Mouse (Mus musculus): ENCODE data around the gene Hapln2. TPM values are rescaled to one million over a fixed set of nuclear protein-coding genes. Genes with fewer than 3 reads are reported as not detected.

Hapln2 gene
- polyA plus RNA-seq, 1 experiment: not detected

- peak within 1 kb of the TSS; percentile 96 for H3K4me3 ChIP-seq (ENCODE audit: extremely low read depth, insufficient read depth, insufficient read length)
- H3K4me1 ChIP-seq (ENCODE audit: control insufficient read depth, insufficient read depth, insufficient read length): peaks cover 3% of the 10 kb centered on the region; the same call in 1 of the 2 replicates
- peak; percentile 66 to 80 for DNase-seq (ENCODE audit: low read depth in 1 of 2, low spot score in 2 of 2)
- H3K27ac ChIP-seq (ENCODE audit: insufficient read depth, low read length): peak within 1 kb of the TSS; percentile 55; the same call in 1 of the 2 replicates
- TF ChIP-seq POLR2A (IDR thresholded peaks at IDR 0.05; ENCODE audit: low read depth, low read length) (peak; percentile 67), CTCF (IDR thresholded peaks at IDR 0.05; ENCODE audit: extremely low read depth, insufficient read depth, insufficient read length, insufficient replicate concordance) (no peak)
- WGBS: 1% methylated on average over 58 of the region's 60 CpGs
- peaks cover 4% of the 10 kb centered on the region for H3K36me3 ChIP-seq (ENCODE audit: control insufficient read depth, insufficient read depth, low read length)
- H3K27me3 ChIP-seq (ENCODE audit: control insufficient read depth, insufficient read depth, low read length): no peaks in the 10 kb centered on the region
Measured at GRCm38 (mm10) chr3:88057902-88058696, 30.7 kb upstream of the Hapln2 start, which contains the start of gene Naxe. Naxe (minus strand) TSS chr3:88058495.

GRCm38 (mm10) chr3:88057030-88057429 lies 29.6 kb upstream of the Hapln2 start:
- no peak for DNase-seq (ENCODE audit: low read depth in 1 of 2, low spot score in 2 of 2)
- Histone ChIP-seq H3K27me3 (ENCODE audit: control insufficient read depth, insufficient read depth, low read length) (no peaks in the 10 kb centered on the region), H3K36me3 (ENCODE audit: control insufficient read depth, insufficient read depth, low read length) (peaks cover 6% of the 10 kb centered on the region), H3K4me1 (ENCODE audit: control insufficient read depth, insufficient read depth, insufficient read length) (peaks cover 3% of the 10 kb centered on the region; the same call in 1 of the 2 replicates), H3K27ac (ENCODE audit: insufficient read depth, low read length) (no peak overlapping the region), H3K4me3 (ENCODE audit: extremely low read depth, insufficient read depth, insufficient read length) (no peak overlapping the region)
- TF ChIP-seq CTCF (IDR thresholded peaks at IDR 0.05; ENCODE audit: extremely low read depth, insufficient read depth, insufficient read length, insufficient replicate concordance) (no peak), POLR2A (IDR thresholded peaks at IDR 0.05; ENCODE audit: low read depth, low read length) (no peak)
- WGBS: 92% methylated on average over 6 of the region's 6 CpGs

- H3K4me3 ChIP-seq (ENCODE audit: extremely low read depth, insufficient read depth, insufficient read length): no peak overlapping the region
- peaks cover 2% of the 10 kb centered on the region for H3K36me3 ChIP-seq (ENCODE audit: control insufficient read depth, insufficient read depth, low read length)
- WGBS: 94% methylated on average over 3 of the region's 3 CpGs
- no peak overlapping the region for H3K27ac ChIP-seq (ENCODE audit: insufficient read depth, low read length)
- TF ChIP-seq POLR2A (IDR thresholded peaks at IDR 0.05; ENCODE audit: low read depth, low read length) (no peak), CTCF (IDR thresholded peaks at IDR 0.05; ENCODE audit: extremely low read depth, insufficient read depth, insufficient read length, insufficient replicate concordance) (no peak)
- no peak for DNase-seq (ENCODE audit: low read depth in 1 of 2, low spot score in 2 of 2)
- H3K27me3 ChIP-seq (ENCODE audit: control insufficient read depth, insufficient read depth, low read length): no peaks in the 10 kb centered on the region
- H3K4me1 ChIP-seq (ENCODE audit: control insufficient read depth, insufficient read depth, insufficient read length): no peaks in the 10 kb centered on the region
Measured at GRCm38 (mm10) chr3:88049532-88049931, 22.1 kb upstream of the Hapln2 start.

GRCm38 (mm10) chr3:88042661-88043421 lies 15.5 kb upstream of the Hapln2 start, which contains the start of gene Gpatch4:
Gpatch4 (plus strand) TSS chr3:88043108.
- no peak for TF ChIP-seq CTCF (IDR thresholded peaks at IDR 0.05; ENCODE audit: extremely low read depth, insufficient read depth, insufficient read length, insufficient replicate concordance)
- peak; percentile 37; the same call in 1 of the 2 replicates for TF ChIP-seq POLR2A (IDR thresholded peaks at IDR 0.05; ENCODE audit: low read depth, low read length)
- peak; percentile 77 to 90 for DNase-seq (ENCODE audit: low read depth in 1 of 2, low spot score in 2 of 2)
- H3K36me3 ChIP-seq (ENCODE audit: control insufficient read depth, insufficient read depth, low read length): no peaks in the 10 kb centered on the region
- H3K27me3 ChIP-seq (ENCODE audit: control insufficient read depth, insufficient read depth, low read length): no peaks in the 10 kb centered on the region
- H3K4me1 ChIP-seq (ENCODE audit: control insufficient read depth, insufficient read depth, insufficient read length): no peaks in the 10 kb centered on the region
- WGBS: 12% methylated on average over 36 of the region's 36 CpGs
- peak within 1 kb of the TSS; percentile 91 for H3K4me3 ChIP-seq (ENCODE audit: extremely low read depth, insufficient read depth, insufficient read length)
- peak within 1 kb of the TSS; percentile 26; the same call in 1 of the 2 replicates for H3K27ac ChIP-seq (ENCODE audit: insufficient read depth, low read length)

- H3K27ac ChIP-seq (ENCODE audit: insufficient read depth, low read length): no peak overlapping the region
- TF ChIP-seq CTCF (IDR thresholded peaks at IDR 0.05; ENCODE audit: extremely low read depth, insufficient read depth, insufficient read length, insufficient replicate concordance): no peak
- no peak for TF ChIP-seq POLR2A (IDR thresholded peaks at IDR 0.05; ENCODE audit: low read depth, low read length)
- 42% methylated on average over 1 of the region's 1 CpGs for WGBS
- peaks cover 4% of the 10 kb centered on the region; the same call in 1 of the 2 replicates for H3K27me3 ChIP-seq (ENCODE audit: control insufficient read depth, insufficient read depth, low read length)
- DNase-seq (ENCODE audit: low read depth in 1 of 2, low spot score in 2 of 2): no peak
- no peaks in the 10 kb centered on the region for H3K4me1 ChIP-seq (ENCODE audit: control insufficient read depth, insufficient read depth, insufficient read length)
- H3K4me3 ChIP-seq (ENCODE audit: extremely low read depth, insufficient read depth, insufficient read length): no peak overlapping the region
- H3K36me3 ChIP-seq (ENCODE audit: control insufficient read depth, insufficient read depth, low read length): no peaks in the 10 kb centered on the region
Measured at GRCm38 (mm10) chr3:88035561-88036293, 8.3 kb upstream of the Hapln2 start.

- no peak for DNase-seq (ENCODE audit: low read depth in 1 of 2, low spot score in 2 of 2)
- Histone ChIP-seq H3K27me3 (ENCODE audit: control insufficient read depth, insufficient read depth, low read length) (peaks cover 6% of the 10 kb centered on the region), H3K36me3 (ENCODE audit: control insufficient read depth, insufficient read depth, low read length) (no peaks in the 10 kb centered on the region), H3K4me1 (ENCODE audit: control insufficient read depth, insufficient read depth, insufficient read length) (no peaks in the 10 kb centered on the region), H3K27ac (ENCODE audit: insufficient read depth, low read length) (no peak overlapping the region), H3K4me3 (ENCODE audit: extremely low read depth, insufficient read depth, insufficient read length) (no peak overlapping the region)
- TF ChIP-seq CTCF (IDR thresholded peaks at IDR 0.05; ENCODE audit: extremely low read depth, insufficient read depth, insufficient read length, insufficient replicate concordance) (no peak), POLR2A (IDR thresholded peaks at IDR 0.05; ENCODE audit: low read depth, low read length) (no peak)
- WGBS: 81% methylated on average over 5 of the region's 5 CpGs
Measured at GRCm38 (mm10) chr3:88033506-88033905, 6.1 kb upstream of the Hapln2 start.

Measured in spleen, adult 2 months (tissue).